Mouse (Mus musculus) intestine, embryonic 14.5 days (tissue): ENCODE results near the gene Btd. TPM values are rescaled to one million over a fixed set of nuclear protein-coding genes. Genes with fewer than 3 reads are reported as not detected.

ENCODE experiments used
- ATAC-seq: fragments of 200-750 bp; cut with Nextera tagmentation; replicated peaks from 2 replicates; pipeline ENCODE4 v1.8.0; 2017; ENCODE audit warnings: low read depth, moderate number of reproducible peaks, moderate TSS enrichment, moderate library complexity; ENCODE audit not compliant: low FRiP score, low TSS enrichment
- DNase-seq: peaks from one replicate; pipeline ENCODE4 v3.0.0-alpha.2; 2018; ENCODE audit warnings: low spot score
- H3K27ac ChIP-seq: fragments of 300-500 bp; sonication (generic); 2 replicates; pipeline ENCODE4 v1.5.1; 2014; ENCODE audit warnings: low read depth, mild to moderate bottlenecking, control low read depth
- H3K27me3 ChIP-seq: fragments of 300-500 bp; sonication (generic); replicated peaks from 2 replicates; pipeline ENCODE4 v1.6.1; 2014; ENCODE audit warnings: low read length, control low read depth; ENCODE audit not compliant: control insufficient read depth, insufficient read depth
- H3K36me3 ChIP-seq: fragments of 300-500 bp; sonication (generic); 2 replicates; pipeline ENCODE4 v1.6.1; 2014; ENCODE audit warnings: low read length, control low read depth; ENCODE audit not compliant: control insufficient read depth, insufficient read depth
- H3K4me1 ChIP-seq: fragments of 300-500 bp; sonication (generic); replicated peaks from 2 replicates; pipeline ENCODE4 v1.6.1; 2014; ENCODE audit warnings: low read length, control low read depth, mixed read lengths; ENCODE audit not compliant: control insufficient read depth, insufficient read depth
- H3K4me2 ChIP-seq: fragments of 300-500 bp; sonication (generic); 2 replicates; pipeline ENCODE4 v1.6.1; 2014; ENCODE audit warnings: low read length
- H3K4me3 ChIP-seq: fragments of 300-500 bp; sonication (generic); 2 replicates; pipeline ENCODE4 v1.5.1; 2014; ENCODE audit warnings: low read depth, low read length, control low read depth, mixed read lengths
- H3K9ac ChIP-seq: fragments of 300-500 bp; sonication (generic); 2 replicates; pipeline ENCODE4 v1.6.1; 2014; ENCODE audit warnings: mild to moderate bottlenecking, low read length
- H3K9me3 ChIP-seq: fragments of 300-500 bp; sonication (generic); 2 replicates; pipeline ENCODE4 v1.6.1; 2016; ENCODE audit warnings: low read length, control low read depth; ENCODE audit not compliant: control insufficient read depth
- WGBS: fragments of 180-500 bp; shearing (Covaris S2); extraction: QIAGEN DNeasy Blood & Tissue Kit; methylation state at CpG from one replicate; pipeline ENCODE4 v1.1.7; 2014; 5-methylcytosine and 5-hydroxymethylcytosine counted together
- polyA plus RNA-seq: library from polyadenylated mRNA; unstranded; fragments of >200 nt; fragmentation: Nextera tagmentation; extraction: Ambion mirVana; gene quantifications from 2 replicates; pipeline ENCODE4 v1.2.1, GENCODE M21; 2014

Gene Btd
- polyA plus RNA-seq, 1 experiment from 2014 or later, result 21.9 TPM

DNA sequence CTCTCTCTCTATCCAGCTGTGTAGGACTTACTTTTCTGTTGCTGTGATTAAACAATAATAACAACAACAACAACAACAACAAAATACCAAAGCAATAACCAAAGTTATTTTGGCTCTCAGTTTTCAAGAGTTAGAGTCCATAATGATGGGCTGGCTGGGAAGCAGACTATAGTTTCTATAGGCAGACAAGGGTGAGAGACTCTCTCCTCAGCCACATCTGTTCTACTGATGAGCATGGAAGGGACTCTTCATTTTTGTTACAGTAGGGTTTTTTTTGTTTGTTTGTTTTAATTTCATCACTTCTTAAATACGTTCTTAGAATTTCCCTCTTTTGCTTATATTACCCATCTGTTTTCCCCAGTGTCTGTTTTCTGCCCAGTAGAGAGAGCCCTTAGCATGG lies 11.8 kb downstream of the Btd start:
- 64% methylated on average over 1 of the region's 1 CpGs for WGBS
- ATAC-seq (no peak), DNase-seq (no peak)
- H3K4me2 ChIP-seq, result no peak overlapping the region
- H3K27me3 ChIP-seq, result no peaks in the 10 kb centered on the region
- no peak overlapping the region for H3K27ac ChIP-seq
- no peaks in the 10 kb centered on the region for H3K36me3 ChIP-seq
- no peak overlapping the region for H3K9ac ChIP-seq
- peaks cover 8% of the 10 kb centered on the region for H3K4me1 ChIP-seq
- H3K9me3 ChIP-seq, result no peaks in the 10 kb centered on the region
- H3K4me3 ChIP-seq, result no peak overlapping the region

DNA sequence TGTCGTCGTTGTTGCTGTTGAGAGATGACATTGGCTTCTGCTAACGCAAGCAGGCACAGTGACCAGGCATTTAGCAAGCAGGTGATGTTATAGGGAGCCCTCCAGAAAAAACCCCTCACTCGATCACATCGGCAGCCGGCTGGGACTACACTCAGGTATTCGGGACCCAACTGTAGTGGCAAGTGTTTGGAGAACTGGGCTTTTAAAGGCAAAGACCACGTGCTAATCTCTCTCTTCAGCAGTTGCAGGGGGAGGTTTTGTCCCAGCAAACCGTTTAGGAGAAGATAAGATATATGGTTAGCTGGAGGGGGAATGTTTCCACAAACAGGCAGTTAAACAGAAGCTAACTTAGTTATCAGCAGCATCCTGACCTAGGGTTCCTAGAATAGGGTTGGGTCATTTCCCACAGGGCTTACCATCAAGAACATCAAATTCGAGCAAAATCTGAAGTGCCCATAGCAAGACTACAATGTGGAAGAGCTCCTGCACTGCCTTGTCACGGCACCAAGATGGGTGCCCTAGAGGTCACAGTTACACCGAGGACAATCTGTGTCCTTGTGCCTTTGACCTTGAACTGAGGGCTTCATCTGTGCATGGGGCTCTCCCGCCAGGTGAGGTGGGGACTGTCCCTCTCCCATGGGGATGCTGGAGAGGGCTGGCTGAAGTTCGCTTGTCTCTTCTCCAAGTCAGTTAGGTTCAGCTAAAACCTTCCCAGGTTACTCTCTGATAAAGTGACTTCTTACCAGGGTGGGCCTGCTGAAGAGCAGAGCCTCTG lies 12.5 kb downstream of the Btd start:
- Histone ChIP-seq H3K4me2 (no peak overlapping the region), H3K9me3 (no peaks in the 10 kb centered on the region), H3K27ac (no peak overlapping the region), H3K4me3 (no peak overlapping the region), H3K27me3 (no peaks in the 10 kb centered on the region), H3K9ac (no peak overlapping the region), H3K36me3 (no peaks in the 10 kb centered on the region), H3K4me1 (peaks cover 9% of the 10 kb centered on the region)
- WGBS, result 75% methylated on average over 14 of the region's 14 CpGs
- DNase-seq (peak; percentile 31), ATAC-seq (no peak)

GRCm38 (mm10) chr14:31654816-31655215 lies 14.0 kb downstream of the Btd start:
- WGBS, result 82% methylated on average over 5 of the region's 5 CpGs
- H3K27me3 ChIP-seq, result no peaks in the 10 kb centered on the region
- peak; percentile 28 for DNase-seq

DNA sequence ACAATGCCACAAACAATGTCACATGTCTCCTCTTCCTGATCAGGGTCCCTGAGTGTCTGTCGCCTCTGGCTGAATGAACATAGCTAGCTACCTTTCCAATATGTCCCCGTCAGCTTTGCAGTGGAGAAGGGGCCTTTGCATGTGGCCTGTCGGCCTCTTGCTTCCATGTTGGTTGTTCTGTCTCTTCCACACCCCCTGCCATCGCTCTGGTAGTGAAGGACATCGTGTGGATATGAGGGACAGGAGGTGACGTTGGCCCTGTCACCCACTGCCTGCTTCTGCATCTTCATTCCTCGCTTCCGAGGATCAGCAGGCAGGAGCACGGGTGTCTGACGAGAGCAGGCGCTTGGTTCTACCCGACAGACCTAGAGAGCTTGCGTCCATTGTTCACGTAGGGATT lies 14.6 kb downstream of the Btd start:
- DNase-seq (peak; percentile 37), ATAC-seq (no peak)
- no peak overlapping the region for H3K4me2 ChIP-seq
- H3K36me3 ChIP-seq, result no peaks in the 10 kb centered on the region
- no peaks in the 10 kb centered on the region for H3K27me3 ChIP-seq
- H3K4me3 ChIP-seq, result no peak overlapping the region
- H3K27ac ChIP-seq, result no peak overlapping the region
- no peaks in the 10 kb centered on the region for H3K9me3 ChIP-seq
- H3K9ac ChIP-seq, result no peak overlapping the region
- 88% methylated on average over 14 of the region's 14 CpGs for WGBS
- peaks cover 22% of the 10 kb centered on the region for H3K4me1 ChIP-seq

More at GRCm38 (mm10) chr14:31654816-31655215, 14.0 kb downstream of the Btd start:
- H3K36me3 ChIP-seq, result no peaks in the 10 kb centered on the region
- H3K4me1 ChIP-seq, result peaks cover 16% of the 10 kb centered on the region
- ATAC-seq, result no peak
- no peaks in the 10 kb centered on the region for H3K9me3 ChIP-seq
- H3K4me2 ChIP-seq, result no peak overlapping the region
- H3K9ac ChIP-seq, result no peak overlapping the region
- no peak overlapping the region for H3K27ac ChIP-seq
- H3K4me3 ChIP-seq, result no peak overlapping the region

DNA sequence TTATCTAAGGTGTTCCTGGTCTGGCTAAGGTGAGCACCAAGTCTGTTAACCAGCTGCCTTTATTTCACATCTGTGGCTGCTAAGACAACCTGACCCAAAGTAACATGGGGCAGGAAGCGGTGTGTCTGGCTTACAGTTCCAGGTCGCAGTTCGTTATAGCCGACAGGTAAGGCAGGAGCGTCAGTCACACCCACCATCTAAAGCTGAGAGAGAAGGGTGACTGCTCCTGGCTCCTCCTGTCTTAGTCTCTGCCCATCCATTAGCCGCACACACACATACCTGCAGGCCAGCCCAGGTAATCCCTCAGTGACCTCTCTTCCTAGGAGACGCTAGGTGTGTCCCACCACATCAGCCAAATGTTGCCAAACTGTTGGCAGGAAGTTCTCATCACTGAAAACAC lies 15.6 kb downstream of the Btd start:
- Histone ChIP-seq H3K4me3 (no peak overlapping the region), H3K4me1 (peaks cover 28% of the 10 kb centered on the region), H3K4me2 (no peak overlapping the region), H3K36me3 (no peaks in the 10 kb centered on the region), H3K27me3 (no peaks in the 10 kb centered on the region), H3K9ac (no peak overlapping the region), H3K27ac (no peak overlapping the region), H3K9me3 (no peaks in the 10 kb centered on the region)
- DNase-seq (peak; percentile 40), ATAC-seq (no peak)
- WGBS, result 69% methylated on average over 7 of the region's 7 CpGs

- H3K4me3 ChIP-seq, result no peak overlapping the region
- no peaks in the 10 kb centered on the region for H3K36me3 ChIP-seq
- H3K9me3 ChIP-seq, result no peaks in the 10 kb centered on the region
- DNase-seq (peak; percentile 87), ATAC-seq (no peak)
- H3K4me1 ChIP-seq, result peaks cover 30% of the 10 kb centered on the region
- 35% methylated on average over 5 of the region's 5 CpGs for WGBS
- H3K27me3 ChIP-seq, result no peaks in the 10 kb centered on the region
- H3K4me2 ChIP-seq, result no peak overlapping the region
- no peak overlapping the region for H3K27ac ChIP-seq
- H3K9ac ChIP-seq, result no peak overlapping the region
Measured at GRCm38 (mm10) chr14:31656857-31657645, 16.2 kb downstream of the Btd start.

DNA sequence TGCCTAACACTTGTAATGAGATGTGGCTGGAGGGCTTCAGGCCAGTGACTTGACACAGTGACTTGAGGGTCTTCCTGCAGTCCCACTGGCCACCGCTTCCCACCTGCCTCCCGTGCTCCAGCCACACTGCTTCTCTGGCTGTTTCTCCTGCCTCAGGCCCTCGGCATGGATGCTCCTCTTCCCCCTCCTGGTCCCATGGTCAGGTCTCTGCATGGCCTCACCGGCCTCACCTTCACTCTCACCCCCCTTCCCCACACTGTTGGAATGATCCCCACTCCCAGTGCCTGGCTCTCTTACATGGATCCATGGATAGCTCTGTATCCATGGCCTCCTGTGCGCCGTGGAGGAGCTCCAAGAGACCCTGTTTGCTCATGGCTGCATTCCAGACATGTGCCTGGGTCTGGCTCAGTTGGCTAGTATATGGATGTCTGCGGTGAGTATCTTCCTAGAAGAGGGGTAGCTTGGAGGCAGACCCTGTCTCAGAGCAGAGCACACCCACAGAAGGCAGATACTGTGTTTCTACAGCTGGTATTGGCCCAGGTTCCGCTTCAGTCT lies 17.4 kb downstream of the Btd start:
- ATAC-seq, result no peak
- Histone ChIP-seq H3K9me3 (no peaks in the 10 kb centered on the region), H3K27me3 (no peaks in the 10 kb centered on the region), H3K27ac (no peak overlapping the region), H3K4me2 (no peak overlapping the region), H3K9ac (no peak overlapping the region), H3K4me1 (peaks cover 41% of the 10 kb centered on the region), H3K36me3 (no peaks in the 10 kb centered on the region), H3K4me3 (no peak overlapping the region)
- 93% methylated on average over 8 of the region's 8 CpGs for WGBS
- peak; percentile 46 for DNase-seq

GRCm38 (mm10) chr14:31659501-31660181 lies 18.8 kb downstream of the Btd start:
- H3K9ac ChIP-seq, result no peak overlapping the region
- H3K36me3 ChIP-seq, result no peaks in the 10 kb centered on the region
- H3K27ac ChIP-seq, result peak overlapping the region; percentile 99
- no peak overlapping the region for H3K4me3 ChIP-seq
- DNase-seq (peak; percentile 51), ATAC-seq (no peak)
- WGBS, result 48% methylated on average over 10 of the region's 10 CpGs
- H3K4me2 ChIP-seq, result no peak overlapping the region
- H3K9me3 ChIP-seq, result no peaks in the 10 kb centered on the region
- H3K27me3 ChIP-seq, result no peaks in the 10 kb centered on the region
- H3K4me1 ChIP-seq, result peaks cover 55% of the 10 kb centered on the region
